Mouse (Mus musculus) kidney, embryonic 15.5 days (tissue): ENCODE results near the gene Arhgef3. TPM values are rescaled to one million over a fixed set of nuclear protein-coding genes. Genes with fewer than 3 reads are reported as not detected.

ENCODE experiments used
- ATAC-seq: fragments of 200-750 bp; cut with Nextera tagmentation; replicated peaks from 2 replicates; pipeline ENCODE4 v1.8.0; 2017; ENCODE audit warnings: moderate TSS enrichment; ENCODE audit not compliant: low FRiP score
- H3K27ac ChIP-seq: fragments of 300-500 bp; sonication (generic); 2 replicates; pipeline ENCODE4 v1.5.1; 2015; ENCODE audit warnings: mild to moderate bottlenecking, inconsistent platforms
- H3K27me3 ChIP-seq: fragments of 300-500 bp; sonication (generic); 2 replicates; pipeline ENCODE4 v1.6.1; 2015; ENCODE audit warnings: inconsistent platforms
- H3K36me3 ChIP-seq: fragments of 300-500 bp; sonication (generic); 2 replicates; pipeline ENCODE4 v1.6.1; 2015; ENCODE audit warnings: inconsistent platforms
- H3K4me1 ChIP-seq: fragments of 300-500 bp; sonication (generic); 2 replicates; pipeline ENCODE4 v1.6.1; 2015; ENCODE audit warnings: inconsistent platforms
- H3K4me2 ChIP-seq: fragments of 300-500 bp; sonication (generic); 2 replicates; pipeline ENCODE4 v1.6.1; 2015; ENCODE audit warnings: moderate library complexity, mild to moderate bottlenecking, inconsistent platforms
- H3K4me3 ChIP-seq: fragments of 300-500 bp; sonication (generic); replicated peaks from 2 replicates; pipeline ENCODE4 v1.5.1; 2015; ENCODE audit warnings: mild to moderate bottlenecking, inconsistent platforms
- H3K9ac ChIP-seq: fragments of 300-500 bp; sonication (generic); 2 replicates; pipeline ENCODE4 v1.6.1; 2015; ENCODE audit warnings: mild to moderate bottlenecking, inconsistent platforms
- H3K9me3 ChIP-seq: fragments of 300-500 bp; sonication (generic); replicated peaks from 2 replicates; pipeline ENCODE4 v1.6.1; 2016; ENCODE audit warnings: inconsistent platforms
- WGBS: fragments of 180-500 bp; shearing (Covaris S2); methylation state at CpG from one replicate; pipeline ENCODE4 v1.1.7; 2015; ENCODE audit warnings: mixed read lengths; 5-methylcytosine and 5-hydroxymethylcytosine counted together
- polyA plus RNA-seq: library from polyadenylated mRNA; unstranded; fragments of >200 nt; fragmentation: Nextera tagmentation; extraction: Ambion mirVana; gene quantifications from 2 replicates; pipeline ENCODE4 v1.2.1, GENCODE M21; 2015

Gene Arhgef3
- polyA plus RNA-seq, 1 experiment from 2014 or later, result 17.2 TPM

- 78% methylated on average over 7 of the region's 7 CpGs for WGBS
- Histone ChIP-seq H3K27me3 (0 out of 2 replicates have a peak, but pooled peaks cover 4% of the 10 kb centered on the region), H3K9me3 (no peaks in the 10 kb centered on the region)
Observed at GRCm38 (mm10) chr14:27360849-27361248, 246.2 kb downstream of the Arhgef3 start.

GRCm38 (mm10) chr14:27361514-27361913, 246.8 kb downstream of the Arhgef3 start:
- Histone ChIP-seq H3K4me2 (no peak overlapping the region), H3K27ac (no peak overlapping the region), H3K36me3 (no peaks in the 10 kb centered on the region), H3K4me3 (no peak overlapping the region), H3K4me1 (0 out of 2 replicates have a peak, but pooled peaks cover 2% of the 10 kb centered on the region), H3K27me3 (no peaks in the 10 kb centered on the region), H3K9ac (no peak overlapping the region), H3K9me3 (no peaks in the 10 kb centered on the region)
- 60% methylated on average over 4 of the region's 4 CpGs for WGBS
- no peak for ATAC-seq

More at GRCm38 (mm10) chr14:27360849-27361248, 246.2 kb downstream of the Arhgef3 start:
- Histone ChIP-seq H3K9ac (no peak overlapping the region), H3K4me2 (no peak overlapping the region), H3K27ac (no peak overlapping the region), H3K4me1 (peaks cover 4% of the 10 kb centered on the region), H3K36me3 (no peaks in the 10 kb centered on the region), H3K4me3 (no peak overlapping the region)
- ATAC-seq, result no peak

GRCm38 (mm10) chr14:27364668-27365257, 250.1 kb downstream of the Arhgef3 start:
- no peaks in the 10 kb centered on the region for H3K27me3 ChIP-seq
- peaks cover 12% of the 10 kb centered on the region for H3K4me1 ChIP-seq
- H3K4me3 ChIP-seq, result no peak overlapping the region
- H3K36me3 ChIP-seq, result no peaks in the 10 kb centered on the region
- H3K9me3 ChIP-seq, result no peaks in the 10 kb centered on the region
- H3K9ac ChIP-seq, result no peak overlapping the region
- ATAC-seq, result no peak
- H3K27ac ChIP-seq, result no peak overlapping the region
- H3K4me2 ChIP-seq, result no peak overlapping the region
- 66% methylated on average over 5 of the region's 5 CpGs for WGBS

- Histone ChIP-seq H3K4me1 (peaks cover 12% of the 10 kb centered on the region), H3K27ac (peak overlapping the region; percentile 11), H3K27me3 (no peaks in the 10 kb centered on the region), H3K4me3 (no peak overlapping the region), H3K9me3 (no peaks in the 10 kb centered on the region), H3K36me3 (no peaks in the 10 kb centered on the region), H3K9ac (no peak overlapping the region), H3K4me2 (no peak overlapping the region)
- 32% methylated on average over 10 of the region's 10 CpGs for WGBS
- ATAC-seq, result peak; percentile 52; the same call in 1 of the 2 replicates
Observed at GRCm38 (mm10) chr14:27367117-27367711, 252.5 kb downstream of the Arhgef3 start.

- Histone ChIP-seq H3K27ac (no peak overlapping the region), H3K36me3 (no peaks in the 10 kb centered on the region), H3K9ac (no peak overlapping the region), H3K27me3 (no peaks in the 10 kb centered on the region), H3K4me2 (no peak overlapping the region), H3K4me3 (no peak overlapping the region), H3K9me3 (no peaks in the 10 kb centered on the region), H3K4me1 (peaks cover 12% of the 10 kb centered on the region)
- WGBS, result 78% methylated on average over 4 of the region's 4 CpGs
- ATAC-seq, result no peak
Observed at GRCm38 (mm10) chr14:27368619-27369018, 253.9 kb downstream of the Arhgef3 start.

GRCm38 (mm10) chr14:27369503-27369902, 254.8 kb downstream of the Arhgef3 start:
- Histone ChIP-seq H3K4me2 (no peak overlapping the region), H3K36me3 (no peaks in the 10 kb centered on the region), H3K9me3 (no peaks in the 10 kb centered on the region), H3K9ac (no peak overlapping the region), H3K27me3 (no peaks in the 10 kb centered on the region), H3K4me3 (no peak overlapping the region), H3K4me1 (peaks cover 12% of the 10 kb centered on the region), H3K27ac (no peak overlapping the region)
- WGBS, result 86% methylated on average over 4 of the region's 4 CpGs
- no peak for ATAC-seq

- Histone ChIP-seq H3K36me3 (no peaks in the 10 kb centered on the region), H3K9me3 (no peaks in the 10 kb centered on the region), H3K27me3 (no peaks in the 10 kb centered on the region), H3K4me1 (peaks cover 13% of the 10 kb centered on the region), H3K4me2 (no peak overlapping the region), H3K9ac (no peak overlapping the region), H3K27ac (no peak overlapping the region), H3K4me3 (no peak overlapping the region)
- WGBS, result 70% methylated on average over 8 of the region's 8 CpGs
- ATAC-seq, result no peak
Observed at GRCm38 (mm10) chr14:27371669-27372076, 257.0 kb downstream of the Arhgef3 start.

- peaks cover 4% of the 10 kb centered on the region; the same call in 1 of the 2 replicates for H3K4me1 ChIP-seq
- no peak overlapping the region for H3K4me2 ChIP-seq
- no peak overlapping the region for H3K9ac ChIP-seq
- no peaks in the 10 kb centered on the region for H3K36me3 ChIP-seq
- H3K27ac ChIP-seq, result no peak overlapping the region
- no peak overlapping the region for H3K4me3 ChIP-seq
- H3K27me3 ChIP-seq, result no peaks in the 10 kb centered on the region
- no peak for ATAC-seq
- H3K9me3 ChIP-seq, result no peaks in the 10 kb centered on the region
- 82% methylated on average over 5 of the region's 5 CpGs for WGBS
Observed at GRCm38 (mm10) chr14:27373498-27373897, 258.8 kb downstream of the Arhgef3 start.

- Histone ChIP-seq H3K4me3 (no peak overlapping the region), H3K4me1 (peaks cover 4% of the 10 kb centered on the region; the same call in 1 of the 2 replicates), H3K4me2 (no peak overlapping the region), H3K9me3 (no peaks in the 10 kb centered on the region), H3K27ac (no peak overlapping the region), H3K9ac (no peak overlapping the region), H3K36me3 (no peaks in the 10 kb centered on the region), H3K27me3 (no peaks in the 10 kb centered on the region)
- 60% methylated on average over 5 of the region's 5 CpGs for WGBS
- ATAC-seq, result no peak
Observed at GRCm38 (mm10) chr14:27376115-27376648, 261.5 kb downstream of the Arhgef3 start.

GRCm38 (mm10) chr14:27378669-27379068, 264.0 kb downstream of the Arhgef3 start:
- 95% methylated on average over 7 of the region's 7 CpGs for WGBS
- Histone ChIP-seq H3K4me1 (peaks cover 4% of the 10 kb centered on the region; the same call in 1 of the 2 replicates), H3K9ac (no peak overlapping the region), H3K36me3 (no peaks in the 10 kb centered on the region), H3K9me3 (no peaks in the 10 kb centered on the region), H3K27ac (no peak overlapping the region), H3K4me2 (no peak overlapping the region), H3K27me3 (no peaks in the 10 kb centered on the region), H3K4me3 (no peak overlapping the region)
- no peak for ATAC-seq

- no peak for ATAC-seq
- H3K9ac ChIP-seq, result no peak overlapping the region
- 0 out of 2 replicates have a peak, but pooled peaks cover 5% of the 10 kb centered on the region for H3K36me3 ChIP-seq
- no peaks in the 10 kb centered on the region for H3K27me3 ChIP-seq
- 75% methylated on average over 12 of the region's 12 CpGs for WGBS
- peak overlapping the region; percentile 10; the same call in 1 of the 2 replicates for H3K4me3 ChIP-seq
- H3K27ac ChIP-seq, result no peak overlapping the region
- H3K4me1 ChIP-seq, result peaks cover 4% of the 10 kb centered on the region; the same call in 1 of the 2 replicates
- H3K4me2 ChIP-seq, result peak overlapping the region; percentile 23; the same call in 1 of the 2 replicates
- H3K9me3 ChIP-seq, result no peaks in the 10 kb centered on the region
Observed at GRCm38 (mm10) chr14:27379404-27379803, 264.7 kb downstream of the Arhgef3 start.

GRCm38 (mm10) chr14:27381459-27381858, 266.8 kb downstream of the Arhgef3 start:
- ATAC-seq, result no peak
- 77% methylated on average over 7 of the region's 7 CpGs for WGBS
- H3K4me2 ChIP-seq, result no peak overlapping the region
- no peaks in the 10 kb centered on the region for H3K9me3 ChIP-seq
- no peaks in the 10 kb centered on the region for H3K4me1 ChIP-seq
- H3K36me3 ChIP-seq, result 0 out of 2 replicates have a peak, but pooled peaks cover 6% of the 10 kb centered on the region
- H3K27me3 ChIP-seq, result no peaks in the 10 kb centered on the region
- no peak overlapping the region for H3K9ac ChIP-seq
- no peak overlapping the region for H3K27ac ChIP-seq
- H3K4me3 ChIP-seq, result no peak overlapping the region
